Mouse (Mus musculus) brain, embryonic 14.5 days (tissue): ENCODE results near the gene Adcy5.

Experiments
- CTCF ChIP-seq: fragments of 200-500 bp; IDR thresholded peaks from 2 replicates; pipeline ENCODE4 v1.5.1; 2012; ENCODE audit warnings: inconsistent platforms, mild to moderate bottlenecking, moderate library complexity, borderline replicate concordance; ENCODE audit not compliant: insufficient read depth, insufficient read length; ENCODE audit errors: extremely low read depth
- POLR2A ChIP-seq: fragments of 200-500 bp; IDR thresholded peaks from 2 replicates; pipeline ENCODE4 v1.6.1; 2012; ENCODE audit warnings: mild to moderate bottlenecking, inconsistent platforms, borderline replicate concordance; ENCODE audit not compliant: poor library complexity, insufficient read depth, insufficient read length, severe bottlenecking; ENCODE audit errors: extremely low read depth

DNA sequence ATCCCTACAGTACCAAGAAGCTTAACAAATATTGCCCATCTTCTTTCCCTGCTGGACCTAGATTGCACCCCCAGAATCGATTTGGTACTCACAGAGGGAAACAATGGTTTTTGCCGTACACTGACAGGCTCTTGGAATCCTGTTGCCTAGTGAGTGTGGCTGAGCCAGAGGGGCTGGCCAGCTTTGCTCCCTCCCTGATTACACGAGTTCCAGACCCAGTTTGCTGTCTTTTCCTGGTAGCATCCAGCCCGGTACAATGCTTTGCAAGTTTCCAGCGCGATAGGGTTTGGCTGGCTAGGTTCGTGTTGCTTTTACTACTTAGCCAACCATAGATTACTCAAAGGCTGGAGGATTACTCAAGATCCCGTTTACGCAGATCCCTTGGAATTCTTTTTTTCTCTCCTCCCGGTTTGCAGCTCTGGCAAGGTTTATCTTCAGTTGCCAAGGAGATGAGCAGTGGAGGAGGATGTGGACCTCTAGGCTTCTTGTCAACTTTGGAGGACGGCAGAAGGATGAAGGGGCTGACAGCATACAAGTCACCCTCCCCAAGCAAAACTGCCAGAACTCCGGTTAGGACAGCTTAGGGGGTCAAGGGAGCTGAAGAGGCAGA is 1.4 kb upstream of the Adcy5 start:
- TF ChIP-seq POLR2A (no peak), CTCF (no peak)
